In genomic region chr2:68250897-68251296, GRCm38 (mm10) we compare ENCODE assay signal across 20 mouse cellular contexts.
"Had no signal": no experiment of that assay in that cellular context is flagged by ENCODE, and none has a peak within 500 bp of the region (broad histone marks: within the 10 kb centered on the region; RNA-seq: fewer than 3 reads in every experiment).

No protein-coding gene starts in this region.

- H3K4me3 ChIP-seq: layer of hippocampus, adult 2 months; liver, embryonic 13.5 days; midbrain, embryonic 12.5 days; midbrain, embryonic 15.5 days; myocyte; neural tube, embryonic 13.5 days; stomach, embryonic 15.5 days had no signal

- H3K27ac ChIP-seq: kidney, postnatal 0 days; layer of hippocampus, adult 2 months; liver, embryonic 13.5 days; midbrain, embryonic 12.5 days; midbrain, embryonic 15.5 days; neural tube, embryonic 13.5 days; stomach, embryonic 15.5 days had no signal

- ATAC-seq: midbrain, embryonic 15.5 days had no signal

- H3K4me1 ChIP-seq: liver, embryonic 13.5 days; midbrain, embryonic 15.5 days; stomach, embryonic 15.5 days had no signal

- H3K27me3 ChIP-seq: liver, embryonic 13.5 days; midbrain, embryonic 12.5 days; midbrain, embryonic 15.5 days; neural tube, embryonic 13.5 days; stomach, embryonic 15.5 days had no signal

- H3K9me3 ChIP-seq: liver, embryonic 13.5 days; midbrain, embryonic 12.5 days; midbrain, embryonic 15.5 days; neural tube, embryonic 13.5 days; stomach, embryonic 15.5 days had no signal

- H3K36me3 ChIP-seq: liver, embryonic 13.5 days; midbrain, embryonic 12.5 days; midbrain, embryonic 15.5 days; stomach, embryonic 15.5 days had no signal

- H3K9ac ChIP-seq: liver, embryonic 13.5 days; midbrain, embryonic 12.5 days; midbrain, embryonic 15.5 days; neural tube, embryonic 13.5 days; stomach, embryonic 15.5 days had no signal

- DNase-seq: kidney, adult 2 months; kidney, postnatal 25 days; layer of hippocampus, adult 9-11 months; liver, embryonic 13.5 days; lung, adult 2 months; lung, postnatal 14 days; lung, postnatal 4 days; retina, postnatal 1 day; right cerebral cortex, postnatal 25 days; spleen, adult 18-20 months; thymus, adult 2 months; thymus, postnatal 14 days; thymus, postnatal 4 days had no signal

- H3K4me2 ChIP-seq: liver, embryonic 13.5 days; midbrain, embryonic 12.5 days; midbrain, embryonic 15.5 days; neural tube, embryonic 13.5 days; stomach, embryonic 15.5 days had no signal
